Mouse (Mus musculus): ENCODE measurements around the gene Paqr8. TPM values are rescaled to one million over a fixed set of nuclear protein-coding genes. Genes with fewer than 3 reads are reported as not detected.

Paqr8 gene
- total and polyA plus RNA-seq, 3 experiments, result 0.46 to 1.8 TPM; not detected in 1

GRCm38 (mm10) chr1:20868036-20868435 lies 22.4 kb upstream of the Paqr8 start:
- Histone ChIP-seq H3K27me3 (ENCODE audit: control insufficient read depth in 1 of 2, insufficient read depth in 2 of 2, low read length in 2 of 2) (no peaks in the 10 kb centered on the region; a peak in 1 of 4 replicates), H3K79me2 (ENCODE audit: control insufficient read depth, insufficient read depth, low read length, poor library complexity) (no peaks in the 10 kb centered on the region), H3K36me3 (ENCODE audit: control insufficient read depth in 1 of 2, insufficient read depth in 2 of 2, low read length in 2 of 2) (no peaks in the 10 kb centered on the region), H3K9me3 (replicated peaks; ENCODE audit: insufficient read depth, low read length) (no peaks in the 10 kb centered on the region), H3K9ac (ENCODE audit: control insufficient read depth, low read depth, low read length, poor library complexity, severe bottlenecking) (no peak overlapping the region), H3K27ac (ENCODE audit: control insufficient read depth, low read depth, low read length) (no peak overlapping the region), H3K4me3 (ENCODE audit: control insufficient read depth in 1 of 2, insufficient read depth in 1 of 2, low read depth in 2 of 2, low read length in 2 of 2) (no peak overlapping the region), H3K4me1 (ENCODE audit: control insufficient read depth in 1 of 2, insufficient read depth in 2 of 2, low read length in 2 of 2) (no peaks in the 10 kb centered on the region)
- no peak for DNase-seq (ENCODE audit: low read depth, low spot score)
- TF ChIP-seq JUND (IDR thresholded peaks at IDR 0.05; ENCODE audit: low read depth, low read length) (no peak), NRF1 (IDR thresholded peaks at IDR 0.05; ENCODE audit: insufficient read depth, low read depth, low read length, poor library complexity, severe bottlenecking) (no peak), ZNF384 (IDR thresholded peaks at IDR 0.05; ENCODE audit: low read depth, low read length) (no peak), MYB (IDR thresholded peaks at IDR 0.05; ENCODE audit: low read depth, low read length) (no peak), GATA1 (IDR thresholded peaks at IDR 0.05; ENCODE audit: low read depth, low read length) (no peak), RCOR1 (IDR thresholded peaks at IDR 0.05; ENCODE audit: low read depth, low read length) (no peak), GABPA (IDR thresholded peaks at IDR 0.05; ENCODE audit: low read depth, low read length) (no peak), UBTF (IDR thresholded peaks at IDR 0.05; ENCODE audit: borderline replicate concordance, insufficient read depth, low read depth, low read length) (no peak), MYC (IDR thresholded peaks at IDR 0.05; ENCODE audit: low read depth, low read length) (no peak)

GRCm38 (mm10) chr1:20870887-20871286 lies 19.5 kb upstream of the Paqr8 start:
- TF ChIP-seq MAFK (IDR thresholded peaks at IDR 0.05; ENCODE audit: borderline replicate concordance, low read depth, low read length), result no peak
- TF ChIP-seq JUND (IDR thresholded peaks at IDR 0.05; ENCODE audit: low read depth, low read length), result no peak
- TF ChIP-seq RCOR1 (IDR thresholded peaks at IDR 0.05; ENCODE audit: low read depth, low read length), result no peak
- TF ChIP-seq ETS1 (IDR thresholded peaks at IDR 0.05; ENCODE audit: low read depth, low read length), result no peak
- no peak for TF ChIP-seq USF2 (IDR thresholded peaks at IDR 0.05; ENCODE audit: borderline replicate concordance in 1 of 2, insufficient read depth in 1 of 2, low read depth in 1 of 2, low read length in 2 of 2)
- TF ChIP-seq TBP (IDR thresholded peaks at IDR 0.05; ENCODE audit: low read depth, low read length), result no peak
- TF ChIP-seq ZKSCAN1 (IDR thresholded peaks at IDR 0.05; ENCODE audit: low read depth, low read length), result no peak
- no peak for DNase-seq (ENCODE audit: low read depth, low spot score)
- Histone ChIP-seq H3K79me2 (ENCODE audit: control insufficient read depth, insufficient read depth, low read length, poor library complexity) (no peaks in the 10 kb centered on the region), H3K27me3 (ENCODE audit: control insufficient read depth in 1 of 2, insufficient read depth in 2 of 2, low read length in 2 of 2) (no peaks in the 10 kb centered on the region; a peak in 2 of 4 replicates), H3K4me3 (ENCODE audit: control insufficient read depth in 1 of 2, insufficient read depth in 1 of 2, low read depth in 2 of 2, low read length in 2 of 2) (no peak overlapping the region), H3K27ac (ENCODE audit: control insufficient read depth, low read depth, low read length) (no peak overlapping the region), H3K4me1 (ENCODE audit: control insufficient read depth in 1 of 2, insufficient read depth in 2 of 2, low read length in 2 of 2) (no peaks in the 10 kb centered on the region), H3K9me3 (replicated peaks; ENCODE audit: insufficient read depth, low read length) (no peaks in the 10 kb centered on the region), H3K9ac (ENCODE audit: control insufficient read depth, low read depth, low read length, poor library complexity, severe bottlenecking) (no peak overlapping the region), H3K36me3 (ENCODE audit: control insufficient read depth in 1 of 2, insufficient read depth in 2 of 2, low read length in 2 of 2) (no peaks in the 10 kb centered on the region)

GRCm38 (mm10) chr1:20872496-20872895 lies 17.9 kb upstream of the Paqr8 start:
- no peak for DNase-seq (ENCODE audit: low read depth, low spot score)
- no peaks in the 10 kb centered on the region for H3K9me3 ChIP-seq (replicated peaks; ENCODE audit: insufficient read depth, low read length)
- H3K4me3 ChIP-seq (ENCODE audit: control insufficient read depth in 1 of 2, insufficient read depth in 1 of 2, low read depth in 2 of 2, low read length in 2 of 2), result no peak overlapping the region
- no peak overlapping the region for H3K27ac ChIP-seq (ENCODE audit: control insufficient read depth, low read depth, low read length)
- H3K79me2 ChIP-seq (ENCODE audit: control insufficient read depth, insufficient read depth, low read length, poor library complexity), result no peaks in the 10 kb centered on the region
- H3K4me1 ChIP-seq (ENCODE audit: control insufficient read depth in 1 of 2, insufficient read depth in 2 of 2, low read length in 2 of 2), result no peaks in the 10 kb centered on the region
- no peak overlapping the region for H3K9ac ChIP-seq (ENCODE audit: control insufficient read depth, low read depth, low read length, poor library complexity, severe bottlenecking)
- H3K36me3 ChIP-seq (ENCODE audit: control insufficient read depth in 1 of 2, insufficient read depth in 2 of 2, low read length in 2 of 2), result no peaks in the 10 kb centered on the region
- TF ChIP-seq TCF12 (IDR thresholded peaks at IDR 0.05; ENCODE audit: low read depth, low read length), result no peak
- no peaks in the 10 kb centered on the region; a peak in 1 of 4 replicates for H3K27me3 ChIP-seq (ENCODE audit: control insufficient read depth in 1 of 2, insufficient read depth in 2 of 2, low read length in 2 of 2)
